Mouse (Mus musculus): Measurements from ENCODE around the gene Polr2b. TPM values are rescaled to one million over a fixed set of nuclear protein-coding genes. Genes with fewer than 3 reads are reported as not detected.

Polr2b gene
- polyA plus RNA-seq (2014; fragmentation: Illumina TruSeq; extraction: RNeasy Lipid Tissue Mini Kit (QIAGEN cat#74804); ENCODE audit: low read depth, low replicate concordance): 53.3 TPM

DNA sequence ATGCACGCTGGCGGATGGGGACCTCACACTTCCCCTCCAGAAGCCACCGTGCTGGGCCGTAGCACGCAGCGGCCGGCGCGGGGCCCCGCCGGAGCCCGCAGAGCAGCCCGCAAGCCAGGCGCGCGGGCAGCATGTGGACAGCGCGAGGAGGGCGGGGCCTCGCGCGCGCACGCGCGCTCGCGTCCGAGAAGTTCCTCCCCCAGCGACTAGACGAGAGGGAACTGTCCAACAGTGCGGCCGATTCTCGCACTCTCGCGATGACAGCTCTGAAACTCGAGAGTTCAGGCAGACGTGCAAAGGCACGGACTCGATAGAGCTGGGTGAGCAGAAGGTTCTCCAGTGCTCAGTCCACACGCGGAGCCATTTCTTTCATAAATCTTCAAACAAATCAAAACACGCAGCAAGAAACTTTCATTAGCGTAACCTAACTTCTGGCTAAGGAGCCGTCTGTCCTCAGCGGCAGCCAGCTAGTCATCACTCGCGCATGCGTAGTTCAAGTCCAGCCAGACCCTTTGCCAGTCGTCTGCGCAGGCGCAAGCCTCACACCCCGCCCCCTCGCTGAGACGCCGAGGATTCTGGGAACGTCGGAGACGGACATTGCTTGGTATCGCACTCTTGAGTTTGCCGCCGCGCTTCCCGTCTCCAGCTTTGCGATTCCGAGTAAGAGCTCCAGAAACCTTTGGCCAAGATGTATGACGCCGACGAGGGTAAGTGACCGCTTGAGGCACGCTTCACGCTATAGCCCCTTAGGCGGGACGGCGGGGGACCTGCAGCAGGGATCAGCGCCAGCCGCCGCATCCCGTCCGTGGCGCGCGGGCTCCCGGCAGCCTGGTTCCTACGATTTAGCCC, at the start of gene Polr2b, which contains the start of gene Noa1:
TSS of gene Polr2b (plus strand) at position 224 of the 849 bp plus-strand sequence.
TSS of gene Noa1 (minus strand) at position 161 of the 849 bp plus-strand sequence.

DNA sequence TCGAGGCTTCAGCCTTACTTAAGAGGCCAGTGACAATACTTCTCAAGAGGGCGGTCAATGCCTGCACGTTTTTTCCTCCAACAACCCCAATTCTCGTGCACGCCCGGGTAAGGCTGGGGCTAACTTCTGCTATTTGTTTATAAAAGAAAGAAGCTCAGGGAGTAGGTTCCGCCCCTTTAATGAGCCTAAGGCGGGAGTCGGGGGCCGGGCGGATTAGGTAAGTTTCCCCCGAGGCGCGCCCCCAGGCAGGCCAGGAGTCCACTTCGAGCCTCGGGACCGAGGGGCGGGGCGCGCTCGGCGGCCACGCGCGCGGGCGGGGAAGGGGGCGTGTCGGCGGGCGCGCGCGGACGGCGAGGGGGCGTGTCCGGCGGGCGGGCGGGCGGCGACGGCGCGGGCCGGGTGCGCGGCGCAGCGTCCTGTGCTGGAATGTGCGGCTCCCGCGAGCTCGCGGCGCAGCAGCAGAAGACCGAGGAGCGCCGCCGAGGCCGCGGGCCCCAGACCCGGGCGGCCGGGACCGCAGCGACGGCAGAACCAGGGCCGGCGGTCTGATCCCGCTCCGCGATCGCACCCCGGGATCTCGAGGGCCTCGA, 44.8 kb upstream of the Polr2b start, which contains the start of gene Rest:
TSS of gene Rest (plus strand) at position 411 of the 590 bp plus-strand sequence.

Other genes starting within 250 kb of the Polr2b start
- 335 TPM for gene Hopx, start 195.0 kb upstream of the Polr2b start, polyA plus RNA-seq (2014; fragmentation: Illumina TruSeq; extraction: RNeasy Lipid Tissue Mini Kit (QIAGEN cat#74804); ENCODE audit: low read depth, low replicate concordance)
- gene Spink2, start 98.7 kb upstream of the Polr2b start, polyA plus RNA-seq (2014; fragmentation: Illumina TruSeq; extraction: RNeasy Lipid Tissue Mini Kit (QIAGEN cat#74804); ENCODE audit: low read depth, low replicate concordance): not detected
- gene Rest, start 44.7 kb upstream of the Polr2b start, polyA plus RNA-seq (2014; fragmentation: Illumina TruSeq; extraction: RNeasy Lipid Tissue Mini Kit (QIAGEN cat#74804); ENCODE audit: low read depth, low replicate concordance): 5.0 TPM
- gene Noa1, start 63 bp upstream of the Polr2b start, polyA plus RNA-seq (2014; fragmentation: Illumina TruSeq; extraction: RNeasy Lipid Tissue Mini Kit (QIAGEN cat#74804); ENCODE audit: low read depth, low replicate concordance): 18.9 TPM
- gene Igfbp7, start 97.9 kb downstream of the Polr2b start, polyA plus RNA-seq (2014; fragmentation: Illumina TruSeq; extraction: RNeasy Lipid Tissue Mini Kit (QIAGEN cat#74804); ENCODE audit: low read depth, low replicate concordance): 222 TPM